Mouse (Mus musculus): ENCODE measurements at regions not wholly inside any gene's neighbourhood (a gene's known extent, or its start where the extent isn't known, plus 50 kb on each side); places are given as distances from the start of the nearest gene placed in this dataset.

DNA sequence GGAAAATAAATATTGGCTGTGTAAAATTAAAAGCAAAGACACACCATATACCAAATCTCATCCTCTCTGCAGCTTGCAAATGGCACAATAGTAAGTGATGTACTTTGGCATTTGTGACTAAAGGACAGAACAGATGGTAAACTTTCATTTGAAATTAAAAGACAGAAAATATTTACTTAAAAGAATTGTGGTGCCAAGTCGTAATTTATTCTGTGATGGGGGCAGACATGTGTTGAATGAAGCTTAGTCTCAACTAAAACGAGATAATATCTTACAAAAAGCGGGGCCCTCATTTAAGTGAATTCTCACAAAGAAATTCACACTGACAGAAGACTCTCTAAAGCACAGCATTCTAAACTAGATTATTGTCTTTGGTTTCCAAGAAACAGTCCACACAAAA, 232.5 kb downstream of the Cylc2 start:
- DNase-seq (ENCODE audit: low spot score in 2 of 2), result peak in 1 of 2 experiments; percentile 45
